Mouse (Mus musculus) midbrain, postnatal 0 days (tissue): Measurements from ENCODE around the gene Krt18. TPM values are rescaled to one million over a fixed set of nuclear protein-coding genes. Genes with fewer than 3 reads are reported as not detected.

ENCODE experiments used
- ATAC-seq: fragments of 200-750 bp; cut with Nextera tagmentation; 2 replicates; pipeline ENCODE4 v1.8.0; 2017; ENCODE audit warnings: moderate number of reproducible peaks, mild to moderate bottlenecking, moderate TSS enrichment, moderate library complexity; ENCODE audit not compliant: low FRiP score
- DNase-seq: peaks from one replicate; pipeline ENCODE4 v3.0.0-alpha.2; 2015; ENCODE audit warnings: low spot score
- H3K27ac ChIP-seq: fragments of 300-500 bp; sonication (generic); 2 replicates; pipeline ENCODE4 v1.5.1; 2014; ENCODE audit warnings: low read depth, mild to moderate bottlenecking, low read length, mixed read lengths
- H3K27me3 ChIP-seq: fragments of 300-500 bp; sonication (generic); 2 replicates; pipeline ENCODE4 v1.6.1; 2014; ENCODE audit warnings: low read length, control low read depth, mixed read lengths; ENCODE audit not compliant: insufficient read depth
- H3K36me3 ChIP-seq: fragments of 300-500 bp; sonication (generic); 2 replicates; pipeline ENCODE4 v1.6.1; 2014; ENCODE audit warnings: low read length, control low read depth, mixed read lengths; ENCODE audit not compliant: insufficient read depth
- H3K4me1 ChIP-seq: fragments of 300-500 bp; sonication (generic); 2 replicates; pipeline ENCODE4 v1.6.1; 2014; ENCODE audit warnings: mild to moderate bottlenecking, control low read depth, antibody characterized with exemption, low read length, mixed read lengths; ENCODE audit not compliant: insufficient read depth
- H3K4me2 ChIP-seq: fragments of 300-500 bp; sonication (generic); 2 replicates; pipeline ENCODE4 v1.6.1; 2014; ENCODE audit warnings: low read depth, mild to moderate bottlenecking, low read length, mixed read lengths; ENCODE audit not compliant: poor library complexity, severe bottlenecking
- H3K4me3 ChIP-seq: fragments of 300-500 bp; sonication (generic); 2 replicates; pipeline ENCODE4 v1.5.1; 2014; ENCODE audit warnings: low read depth, mild to moderate bottlenecking, low read length, moderate library complexity
- H3K9ac ChIP-seq: fragments of 300-500 bp; sonication (generic); replicated peaks from 2 replicates; pipeline ENCODE4 v1.6.1; 2014; ENCODE audit warnings: mild to moderate bottlenecking, low read length, moderate library complexity, mixed read lengths; ENCODE audit not compliant: poor library complexity, severe bottlenecking
- H3K9me3 ChIP-seq: fragments of 300-500 bp; sonication (generic); 2 replicates; pipeline ENCODE4 v1.6.1; 2016; ENCODE audit warnings: low read length, control low read depth
- CTCF ChIP-seq: IDR thresholded peaks from 2 replicates; pipeline ENCODE4 v1.5.1; 2016; ENCODE audit warnings: antibody characterized with exemption, mild to moderate bottlenecking
- WGBS: fragments of 180-500 bp; shearing (Covaris S2); extraction: QIAGEN DNeasy Blood & Tissue Kit; methylation state at CpG from one replicate; pipeline ENCODE4 v1.1.7; 2014; 5-methylcytosine and 5-hydroxymethylcytosine counted together
- polyA plus RNA-seq: library from polyadenylated mRNA; unstranded; fragments of >200 nt; fragmentation: Nextera tagmentation; extraction: Ambion mirVana; gene quantifications from 2 replicates; pipeline ENCODE4 v1.2.1, GENCODE M21; 2015
- total RNA-seq: library from RNA; depleted of rRNA; stranded (reverse); fragments of >200 nt; gene quantifications from 2 replicates; pipeline ENCODE4 v1.2.3, GENCODE M21; 2014

Gene Krt18
- total and polyA plus RNA-seq, 2 experiments from 2014 or later, result 1.7 to 1.8 TPM

DNA sequence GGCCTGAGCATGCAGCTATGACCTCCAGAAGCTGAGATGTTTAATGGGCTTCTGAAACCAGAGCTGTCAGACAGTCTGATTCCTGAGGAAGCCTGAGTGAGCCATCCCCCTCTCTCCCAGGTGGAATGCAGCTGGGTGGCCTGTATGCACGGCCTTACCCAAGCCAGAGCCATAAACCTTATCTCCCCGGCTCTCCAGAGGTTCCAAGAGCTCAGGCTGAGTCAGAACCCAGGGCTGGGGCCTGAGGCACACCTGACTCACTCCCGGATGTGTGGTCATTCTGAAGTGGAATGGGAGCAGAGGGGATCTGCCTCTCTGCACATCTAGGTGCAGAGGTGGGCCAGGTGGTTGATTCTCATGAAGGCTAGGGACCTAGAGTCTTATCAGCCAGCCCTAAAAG lies 11.9 kb upstream of the Krt18 start:
- Histone ChIP-seq H3K9ac (no peak overlapping the region), H3K9me3 (no peaks in the 10 kb centered on the region), H3K27me3 (no peaks in the 10 kb centered on the region), H3K4me1 (no peaks in the 10 kb centered on the region; the same call in 1 of the 2 replicates), H3K4me3 (no peak overlapping the region), H3K4me2 (no peak overlapping the region), H3K27ac (no peak overlapping the region), H3K36me3 (no peaks in the 10 kb centered on the region)
- ATAC-seq, result no peak
- TF ChIP-seq CTCF, result no peak
- WGBS, result 70% methylated on average over 3 of the region's 3 CpGs
- no peak for DNase-seq

DNA sequence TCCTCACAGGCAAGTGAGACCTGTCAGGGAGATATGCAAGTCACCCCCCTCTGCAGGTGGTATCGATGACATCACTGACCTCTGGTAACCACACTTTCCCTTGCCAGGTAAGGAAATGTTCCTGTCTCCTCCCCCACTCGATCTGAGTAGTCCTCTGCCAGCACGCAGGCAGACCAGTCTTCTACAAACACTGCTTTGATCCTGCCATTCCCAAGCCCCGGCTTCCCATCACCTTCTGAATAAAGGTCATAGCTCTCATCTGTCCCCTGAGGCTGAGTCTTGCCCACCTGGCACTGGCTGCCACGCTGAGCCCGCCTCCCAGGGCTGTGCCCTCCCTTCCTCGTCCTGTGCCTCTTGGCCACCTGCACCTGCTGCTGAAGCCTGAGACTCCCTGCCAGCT lies 11.2 kb upstream of the Krt18 start:
- Histone ChIP-seq H3K9me3 (no peaks in the 10 kb centered on the region), H3K27ac (no peak overlapping the region), H3K27me3 (no peaks in the 10 kb centered on the region), H3K4me3 (no peak overlapping the region), H3K9ac (no peak overlapping the region), H3K4me1 (no peaks in the 10 kb centered on the region; the same call in 1 of the 2 replicates), H3K4me2 (no peak overlapping the region), H3K36me3 (no peaks in the 10 kb centered on the region)
- no peak for TF ChIP-seq CTCF
- no peak for DNase-seq
- WGBS, result 40% methylated on average over 7 of the region's 7 CpGs
- no peak for ATAC-seq

DNA sequence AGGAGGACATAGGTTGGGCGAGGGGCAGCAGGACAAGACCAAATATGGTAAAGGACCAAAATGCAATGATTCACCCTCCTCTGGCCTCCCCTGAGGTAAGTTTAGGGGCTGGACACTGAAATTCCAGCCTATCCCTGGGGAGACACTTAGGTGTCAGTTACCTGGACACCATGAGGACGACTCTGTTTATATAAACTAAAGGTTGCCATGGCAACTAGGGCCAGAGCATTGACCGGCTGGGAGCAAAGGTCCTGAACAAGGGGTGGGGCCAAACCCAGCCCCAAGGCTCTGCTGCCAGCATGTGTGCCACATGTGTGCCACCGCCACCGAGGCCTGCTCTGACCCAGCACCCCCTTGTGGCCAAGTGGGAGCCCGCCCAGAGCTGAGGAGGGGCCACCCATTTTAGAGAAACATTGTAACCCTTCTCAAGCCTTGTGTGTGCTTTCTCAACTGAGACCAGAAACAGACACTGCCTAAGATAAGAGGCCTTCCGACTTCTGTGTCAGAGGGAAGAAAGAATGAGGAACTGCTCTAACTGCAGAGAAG lies 10.0 kb upstream of the Krt18 start:
- ATAC-seq (no peak), DNase-seq (no peak)
- no peaks in the 10 kb centered on the region; the same call in 1 of the 2 replicates for H3K4me1 ChIP-seq
- no peaks in the 10 kb centered on the region for H3K27me3 ChIP-seq
- no peak overlapping the region for H3K9ac ChIP-seq
- TF ChIP-seq CTCF, result 0 out of 2 replicates have a peak, but pooled peaks have one; percentile 22
- H3K36me3 ChIP-seq, result no peaks in the 10 kb centered on the region
- no peaks in the 10 kb centered on the region for H3K9me3 ChIP-seq
- 27% methylated on average over 7 of the region's 7 CpGs for WGBS
- no peak overlapping the region for H3K4me3 ChIP-seq
- H3K27ac ChIP-seq, result no peak overlapping the region
- no peak overlapping the region for H3K4me2 ChIP-seq

DNA sequence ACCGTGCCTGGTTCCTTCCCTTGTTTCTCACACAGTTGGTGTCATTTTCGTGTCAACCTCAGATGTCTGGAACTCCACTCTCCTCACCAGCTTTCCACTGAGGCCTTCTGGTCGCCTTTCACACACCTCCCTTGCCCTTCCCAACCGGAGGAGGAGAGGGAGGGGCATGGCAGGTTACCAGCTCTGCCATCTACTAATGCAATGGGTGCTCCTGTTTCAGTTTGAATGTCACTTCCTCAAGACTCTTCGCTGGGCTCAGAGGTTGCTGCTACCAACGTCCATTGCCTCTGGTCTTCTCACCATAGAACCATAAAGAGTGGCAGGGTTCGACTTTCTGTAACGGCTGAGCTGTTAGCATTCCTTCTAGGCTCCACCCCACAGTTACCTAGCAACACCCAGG lies 5.5 kb upstream of the Krt18 start:
- Histone ChIP-seq H3K4me3 (no peak overlapping the region), H3K4me1 (no peaks in the 10 kb centered on the region; the same call in 1 of the 2 replicates), H3K9ac (no peak overlapping the region), H3K4me2 (no peak overlapping the region), H3K27ac (no peak overlapping the region), H3K27me3 (peaks cover 17% of the 10 kb centered on the region), H3K9me3 (no peaks in the 10 kb centered on the region), H3K36me3 (no peaks in the 10 kb centered on the region)
- no peak for ATAC-seq
- 32% methylated on average over 8 of the region's 8 CpGs for WGBS
- DNase-seq, result no peak
- TF ChIP-seq CTCF, result no peak

DNA sequence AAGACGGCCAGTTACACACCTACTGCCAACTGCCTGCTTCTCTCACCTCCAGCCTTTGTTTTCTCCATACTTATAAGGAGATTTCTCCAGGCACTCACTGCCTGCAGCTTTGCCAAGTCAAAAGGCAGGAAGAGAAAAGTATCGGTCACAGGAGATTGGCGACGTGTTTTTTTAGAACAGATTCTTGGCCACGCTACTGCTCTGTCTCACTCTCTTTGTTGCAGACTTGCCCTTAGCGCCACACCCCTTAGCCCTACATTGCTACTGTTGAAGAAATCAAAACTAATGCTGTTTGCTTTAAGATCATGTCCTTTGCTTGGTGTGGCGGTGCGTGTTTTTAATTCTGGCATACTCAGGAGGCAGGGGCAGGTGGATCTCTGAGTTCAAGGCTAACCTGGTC lies 4.1 kb upstream of the Krt18 start:
- Histone ChIP-seq H3K27ac (no peak overlapping the region), H3K4me2 (no peak overlapping the region), H3K4me3 (no peak overlapping the region), H3K36me3 (no peaks in the 10 kb centered on the region), H3K9me3 (no peaks in the 10 kb centered on the region), H3K27me3 (peaks cover 27% of the 10 kb centered on the region), H3K4me1 (peaks cover 5% of the 10 kb centered on the region; the same call in 1 of the 2 replicates), H3K9ac (no peak overlapping the region)
- no peak for TF ChIP-seq CTCF
- DNase-seq (no peak), ATAC-seq (no peak)
- WGBS, result 68% methylated on average over 8 of the region's 8 CpGs

DNA sequence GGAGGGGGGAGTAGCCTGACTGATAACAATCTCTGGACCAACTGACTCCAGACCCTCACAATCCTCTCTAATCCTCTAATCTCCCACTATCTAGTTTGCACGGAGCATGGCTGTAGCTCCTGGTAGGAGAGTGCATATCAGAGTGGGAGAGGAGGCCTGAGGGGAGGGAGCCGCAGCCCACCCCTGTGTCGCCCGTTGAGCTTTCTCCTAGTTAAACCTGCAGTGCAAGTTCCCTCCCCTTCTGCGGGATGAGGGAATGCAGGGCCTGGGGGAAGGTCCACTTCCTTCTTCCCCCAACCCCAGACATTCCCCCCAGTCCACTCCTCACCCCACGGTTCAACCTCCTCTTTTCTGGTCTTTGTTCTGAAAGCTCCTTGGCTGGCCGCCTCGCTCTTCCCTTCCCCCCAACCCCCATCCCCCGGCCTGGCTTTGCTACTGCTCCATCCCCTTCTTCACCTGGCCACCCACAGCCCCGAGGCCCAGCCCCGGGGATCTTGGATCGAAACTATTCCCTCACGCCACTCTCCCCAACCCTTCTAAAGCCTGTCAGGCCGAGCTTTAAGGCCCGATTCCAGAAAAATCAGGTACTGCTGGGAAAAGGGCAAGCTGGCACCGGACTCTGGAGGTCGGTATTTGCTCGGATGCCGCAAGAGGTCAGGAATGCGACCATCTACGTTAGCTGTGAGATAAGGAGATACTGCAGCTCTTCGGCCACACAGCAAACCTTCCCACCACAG lies 2.7 kb upstream of the Krt18 start:
- ATAC-seq, result no peak
- Histone ChIP-seq H3K9ac (no peak overlapping the region), H3K4me1 (peaks cover 5% of the 10 kb centered on the region; the same call in 1 of the 2 replicates), H3K4me2 (no peak overlapping the region), H3K36me3 (no peaks in the 10 kb centered on the region), H3K4me3 (no peak overlapping the region), H3K27ac (no peak overlapping the region), H3K27me3 (peaks cover 27% of the 10 kb centered on the region), H3K9me3 (no peaks in the 10 kb centered on the region)
- 9% methylated on average over 22 of the region's 22 CpGs for WGBS
- no peak for TF ChIP-seq CTCF
- DNase-seq, result no peak
